Mouse (Mus musculus): ENCODE data around the gene Zfp609.

GRCm38 (mm10) chr9:65839841-65840240 is 12.5 kb upstream of the Zfp609 start:
- no peak for TF ChIP-seq CTCF (IDR thresholded peaks at IDR 0.05; ENCODE audit: low read depth, low read length)
- no peak for TF ChIP-seq POLR2A (IDR thresholded peaks at IDR 0.05; ENCODE audit: insufficient read depth, low read length)
- no peak for TF ChIP-seq EP300 (IDR thresholded peaks at IDR 0.05; ENCODE audit: insufficient read depth, low read depth, low read length)

Measured in ES-Bruce4 (cell line).